Mouse (Mus musculus) G1E (cell line): ENCODE results near the gene Slc30a10. TPM values are rescaled to one million over a fixed set of nuclear protein-coding genes. Genes with fewer than 3 reads are reported as not detected.

Experiments used
- ATAC-seq: 2 replicates; pipeline ENCODE4 v1.8.0; 2016; ENCODE audit warnings: mild to moderate bottlenecking; ENCODE audit not compliant: insufficient number of reproducible peaks, poor library complexity, low FRiP score, severe bottlenecking; ENCODE audit errors: extremely low read depth
- DNase-seq: peaks from one replicate; pipeline ENCODE4 v3.0.0; 2012; ENCODE audit warnings: low spot score
- H3K27me3 ChIP-seq: 2 replicates; pipeline ENCODE4 v1.6.1; 2012; ENCODE audit warnings: mild to moderate bottlenecking, low read length, inconsistent platforms; ENCODE audit not compliant: insufficient read depth
- H3K36me3 ChIP-seq: replicated peaks from 2 replicates; pipeline ENCODE3; 2012; ENCODE audit warnings: mild to moderate bottlenecking, inconsistent platforms
- H3K4me1 ChIP-seq: 2 replicates; pipeline ENCODE4 v1.6.1; 2012; ENCODE audit warnings: low read depth, low read length, inconsistent platforms, mixed read lengths; ENCODE audit not compliant: insufficient read depth
- H3K4me3 ChIP-seq: 2 replicates; pipeline ENCODE4 v1.5.1; 2012; ENCODE audit warnings: low read depth, mild to moderate bottlenecking, inconsistent platforms, low read length, moderate library complexity, mixed read lengths
- H3K9me3 ChIP-seq: replicated peaks from 2 replicates; pipeline ENCODE4 v1.6.1; 2012; ENCODE audit warnings: inconsistent platforms
- CTCF ChIP-seq: IDR thresholded peaks from 2 replicates; pipeline ENCODE4 v1.5.1; 2012; ENCODE audit warnings: low read depth, low read length, inconsistent platforms, mixed read lengths
- GATA1 ChIP-seq: IDR thresholded peaks from 2 replicates; pipeline ENCODE4 v1.6.1; 2012; ENCODE audit warnings: borderline replicate concordance, low read length, inconsistent platforms, mixed read lengths
- GATA2 ChIP-seq: IDR thresholded peaks from 2 replicates; pipeline ENCODE4 v1.6.1; 2012; ENCODE audit warnings: low read depth, low read length, inconsistent platforms, borderline replicate concordance
- POLR2AphosphoS5 ChIP-seq: IDR thresholded peaks from 2 replicates; pipeline ENCODE4 v1.6.1; 2012; ENCODE audit warnings: low read depth, low read length, inconsistent platforms; ENCODE audit not compliant: insufficient replicate concordance
- TAL1 ChIP-seq: conservative IDR thresholded peaks from 2 replicates; pipeline ENCODE4 v1.6.1; 2012; ENCODE audit warnings: low read depth, low read length, inconsistent platforms, mixed read lengths
- polyA plus RNA-seq: library from polyadenylated mRNA; stranded (reverse); fragments of >175 nt; gene quantifications from 2 replicates; pipeline ENCODE4 v1.2.3, GENCODE M21; 2012
- total RNA-seq, 2 experiments: library from RNA; stranded (forward) in 1 of 2; stranded (reverse) in 1 of 2; fragments of 200-1000 nt in 1 of 2; fragments of >200 nt in 1 of 2; fragmentation: Nextera tagmentation in 1 of 2; gene quantifications; 2 replicates each; pipeline ENCODE4 v1.2.3; 2014 to 2017

The Slc30a10 gene
- total and polyA plus RNA-seq, 3 experiments = 7.2 to 40.9 (median 25.7) TPM

GRCm38 (mm10) chr1:185484281-185484680 lies 29.6 kb downstream of the Slc30a10 start:
- Histone ChIP-seq H3K4me3 (no peak overlapping the region), H3K36me3 (no peaks in the 10 kb centered on the region), H3K27me3 (no peaks in the 10 kb centered on the region), H3K9me3 (no peaks in the 10 kb centered on the region), H3K4me1 (peaks cover 14% of the 10 kb centered on the region)
- no peak for DNase-seq
- TF ChIP-seq POLR2AphosphoS5 (no peak), GATA1 (no peak), CTCF (no peak), TAL1 (no peak), GATA2 (no peak)
- ATAC-seq = no peak

GRCm38 (mm10) chr1:185489893-185490292 lies 35.2 kb downstream of the Slc30a10 start:
- Histone ChIP-seq H3K4me1 (peaks cover 20% of the 10 kb centered on the region), H3K27me3 (no peaks in the 10 kb centered on the region), H3K9me3 (no peaks in the 10 kb centered on the region), H3K36me3 (no peaks in the 10 kb centered on the region), H3K4me3 (no peak overlapping the region)
- DNase-seq = no peak
- no peak for ATAC-seq
- TF ChIP-seq TAL1 (no peak), GATA2 (no peak)

GRCm38 (mm10) chr1:185490603-185491002 lies 36.0 kb downstream of the Slc30a10 start:
- Histone ChIP-seq H3K27me3 (no peaks in the 10 kb centered on the region), H3K36me3 (no peaks in the 10 kb centered on the region), H3K9me3 (no peaks in the 10 kb centered on the region), H3K4me3 (no peak overlapping the region), H3K4me1 (peaks cover 20% of the 10 kb centered on the region)
- ATAC-seq (no peak), DNase-seq (no peak)
- TF ChIP-seq CTCF (no peak), TAL1 (no peak), GATA2 (no peak), GATA1 (no peak), POLR2AphosphoS5 (no peak)

GRCm38 (mm10) chr1:185493439-185494034 lies 38.9 kb downstream of the Slc30a10 start:
- Histone ChIP-seq H3K4me3 (no peak overlapping the region), H3K4me1 (peaks cover 18% of the 10 kb centered on the region)
- TF ChIP-seq POLR2AphosphoS5 (no peak), CTCF (no peak), GATA2 (no peak), GATA1 (no peak), TAL1 (no peak)

GRCm38 (mm10) chr1:185496791-185497460 lies 42.3 kb downstream of the Slc30a10 start:
- DNase-seq (no peak), ATAC-seq (no peak)
- peaks cover 19% of the 10 kb centered on the region for H3K4me1 ChIP-seq
- H3K27me3 ChIP-seq = no peaks in the 10 kb centered on the region
- TF ChIP-seq GATA1 (no peak), GATA2 (no peak), CTCF (no peak), POLR2AphosphoS5 (no peak), TAL1 (no peak)
- no peaks in the 10 kb centered on the region for H3K36me3 ChIP-seq
- no peaks in the 10 kb centered on the region for H3K9me3 ChIP-seq
- H3K4me3 ChIP-seq = no peak overlapping the region

More at GRCm38 (mm10) chr1:185493439-185494034, 38.9 kb downstream of the Slc30a10 start:
- DNase-seq (no peak), ATAC-seq (no peak)
- H3K9me3 ChIP-seq = no peaks in the 10 kb centered on the region
- H3K36me3 ChIP-seq = no peaks in the 10 kb centered on the region
- H3K27me3 ChIP-seq = no peaks in the 10 kb centered on the region

GRCm38 (mm10) chr1:185500602-185501001 lies 46.0 kb downstream of the Slc30a10 start:
- H3K9me3 ChIP-seq = no peaks in the 10 kb centered on the region
- DNase-seq (no peak), ATAC-seq (no peak)
- H3K4me1 ChIP-seq = peaks cover 28% of the 10 kb centered on the region
- no peaks in the 10 kb centered on the region for H3K36me3 ChIP-seq
- H3K4me3 ChIP-seq = no peak overlapping the region
- H3K27me3 ChIP-seq = peaks cover 2% of the 10 kb centered on the region; the same call in 1 of the 2 replicates
- TF ChIP-seq GATA2 (no peak), TAL1 (no peak), CTCF (no peak), POLR2AphosphoS5 (no peak), GATA1 (no peak)
